Mouse (Mus musculus): ENCODE results near the gene Gm15557. TPM values are rescaled to one million over a fixed set of nuclear protein-coding genes. Genes with fewer than 3 reads are reported as not detected.

Gm15557 gene
- polyA plus RNA-seq, 1 experiment, result not detected

- 29% methylated on average over 5 of the region's 5 CpGs for WGBS
These were observed 7.0 kb downstream of the Gm15557 start for GRCm38 (mm10) chr2:155947390-155948002.

GRCm38 (mm10) chr2:155949362-155949761 is 8.8 kb downstream of the Gm15557 start:
- DNase-seq, result no peak
- H3K4me1 ChIP-seq (ENCODE audit: control insufficient read depth, insufficient read depth, low read length), result no peaks in the 10 kb centered on the region
- WGBS, result 52% methylated on average over 6 of the region's 6 CpGs
- H3K4me3 ChIP-seq (replicated peaks; ENCODE audit: extremely low read depth, low read depth, low read length), result no peak overlapping the region
- no peak for TF ChIP-seq CTCF (IDR thresholded peaks at IDR 0.05; ENCODE audit: insufficient read depth, low read length)
- no peak for TF ChIP-seq POLR2A (IDR thresholded peaks at IDR 0.05; ENCODE audit: borderline replicate concordance, extremely low read depth, low read depth, low read length)

More at GRCm38 (mm10) chr2:155947390-155948002, 7.0 kb downstream of the Gm15557 start:
- no peak for DNase-seq
- no peak overlapping the region for H3K4me3 ChIP-seq (replicated peaks; ENCODE audit: extremely low read depth, low read depth, low read length)
- TF ChIP-seq POLR2A (IDR thresholded peaks at IDR 0.05; ENCODE audit: borderline replicate concordance, extremely low read depth, low read depth, low read length), result no peak
- no peak for TF ChIP-seq CTCF (IDR thresholded peaks at IDR 0.05; ENCODE audit: insufficient read depth, low read length)
- H3K4me1 ChIP-seq (ENCODE audit: control insufficient read depth, insufficient read depth, low read length), result no peaks in the 10 kb centered on the region

- Histone ChIP-seq H3K4me1 (ENCODE audit: control insufficient read depth, insufficient read depth, low read length) (no peaks in the 10 kb centered on the region), H3K4me3 (replicated peaks; ENCODE audit: extremely low read depth, low read depth, low read length) (no peak overlapping the region)
- TF ChIP-seq CTCF (IDR thresholded peaks at IDR 0.05; ENCODE audit: insufficient read depth, low read length) (peak; percentile 20; the same call in 1 of the 2 replicates), POLR2A (IDR thresholded peaks at IDR 0.05; ENCODE audit: borderline replicate concordance, extremely low read depth, low read depth, low read length) (no peak)
- peak; percentile 31 for DNase-seq
These were observed 11.5 kb downstream of the Gm15557 start for GRCm38 (mm10) chr2:155952006-155952405.

- WGBS, result under 1% methylated on average over 59 of the region's 59 CpGs
- DNase-seq, result peak; percentile 89
- H3K4me1 ChIP-seq (ENCODE audit: control insufficient read depth, insufficient read depth, low read length), result no peaks in the 10 kb centered on the region; the same call in 1 of the 2 replicates
- TF ChIP-seq CTCF (IDR thresholded peaks at IDR 0.05; ENCODE audit: insufficient read depth, low read length), result no peak
- TF ChIP-seq POLR2A (IDR thresholded peaks at IDR 0.05; ENCODE audit: borderline replicate concordance, extremely low read depth, low read depth, low read length), result peak; percentile 60
- H3K4me3 ChIP-seq (replicated peaks; ENCODE audit: extremely low read depth, low read depth, low read length), result peak within 1 kb of the TSS; percentile 94
These were observed 15.9 kb downstream of the Gm15557 start, which contains the start of gene Cep250 for GRCm38 (mm10) chr2:155956134-155957059. Gene Cep250 (plus strand): TSS chr2:155956458.

GRCm38 (mm10) chr2:155959981-155960380 is 19.5 kb downstream of the Gm15557 start:
- Histone ChIP-seq H3K4me1 (ENCODE audit: control insufficient read depth, insufficient read depth, low read length) (no peaks in the 10 kb centered on the region; the same call in 1 of the 2 replicates), H3K4me3 (replicated peaks; ENCODE audit: extremely low read depth, low read depth, low read length) (no peak overlapping the region)
- 70% methylated on average over 5 of the region's 5 CpGs for WGBS
- DNase-seq, result no peak
- TF ChIP-seq CTCF (IDR thresholded peaks at IDR 0.05; ENCODE audit: insufficient read depth, low read length) (no peak), POLR2A (IDR thresholded peaks at IDR 0.05; ENCODE audit: borderline replicate concordance, extremely low read depth, low read depth, low read length) (no peak)

GRCm38 (mm10) chr2:155961862-155962261 is 21.3 kb downstream of the Gm15557 start:
- 84% methylated on average over 10 of the region's 10 CpGs for WGBS
- TF ChIP-seq CTCF (IDR thresholded peaks at IDR 0.05; ENCODE audit: insufficient read depth, low read length) (no peak), POLR2A (IDR thresholded peaks at IDR 0.05; ENCODE audit: borderline replicate concordance, extremely low read depth, low read depth, low read length) (no peak)
- Histone ChIP-seq H3K4me1 (ENCODE audit: control insufficient read depth, insufficient read depth, low read length) (no peaks in the 10 kb centered on the region; the same call in 1 of the 2 replicates), H3K4me3 (replicated peaks; ENCODE audit: extremely low read depth, low read depth, low read length) (no peak overlapping the region)
- DNase-seq, result no peak

GRCm38 (mm10) chr2:155962991-155963390 is 22.5 kb downstream of the Gm15557 start:
- TF ChIP-seq POLR2A (IDR thresholded peaks at IDR 0.05; ENCODE audit: borderline replicate concordance, extremely low read depth, low read depth, low read length) (no peak), CTCF (IDR thresholded peaks at IDR 0.05; ENCODE audit: insufficient read depth, low read length) (no peak)
- Histone ChIP-seq H3K4me3 (replicated peaks; ENCODE audit: extremely low read depth, low read depth, low read length) (no peak overlapping the region), H3K4me1 (ENCODE audit: control insufficient read depth, insufficient read depth, low read length) (no peaks in the 10 kb centered on the region)
- no peak for DNase-seq
- 20% methylated on average over 1 of the region's 1 CpGs for WGBS

- 91% methylated on average over 6 of the region's 6 CpGs for WGBS
- no peak for DNase-seq
- no peak for TF ChIP-seq CTCF (IDR thresholded peaks at IDR 0.05; ENCODE audit: insufficient read depth, low read length)
- Histone ChIP-seq H3K4me3 (replicated peaks; ENCODE audit: extremely low read depth, low read depth, low read length) (no peak overlapping the region), H3K4me1 (ENCODE audit: control insufficient read depth, insufficient read depth, low read length) (no peaks in the 10 kb centered on the region)
These were observed 32.8 kb downstream of the Gm15557 start for GRCm38 (mm10) chr2:155973348-155973747.

GRCm38 (mm10) chr2:155974087-155974731 is 33.7 kb downstream of the Gm15557 start:
- WGBS, result 73% methylated on average over 14 of the region's 14 CpGs
- no peak overlapping the region for H3K4me3 ChIP-seq (replicated peaks; ENCODE audit: extremely low read depth, low read depth, low read length)
- H3K4me1 ChIP-seq (ENCODE audit: control insufficient read depth, insufficient read depth, low read length), result no peaks in the 10 kb centered on the region
- TF ChIP-seq CTCF (IDR thresholded peaks at IDR 0.05; ENCODE audit: insufficient read depth, low read length), result no peak
- no peak for TF ChIP-seq POLR2A (IDR thresholded peaks at IDR 0.05; ENCODE audit: borderline replicate concordance, extremely low read depth, low read depth, low read length)
- no peak for DNase-seq
